Mouse (Mus musculus) left cerebral cortex, postnatal 4 days (tissue): Measurements from ENCODE around the gene Dlgap5. TPM values are rescaled to one million over a fixed set of nuclear protein-coding genes. Genes with fewer than 3 reads are reported as not detected.

Experiments
- DNase-seq: peaks from one replicate; pipeline ENCODE4 v3.0.0-alpha.2; 2022
- intact Hi-C: fragments of 180-260 bp; cut with DNase I; formaldehyde crosslinking; loops from one replicate; pipeline ENCODE4 v1.15.1; 2025
- total RNA-seq, 2 experiments: library from RNA; stranded (reverse); gene quantifications; 2 replicates each; pipeline ENCODE4 v1.2.3; 2021

Dlgap5 gene
- total RNA-seq, 2 experiments from 2014 or later = 4.0 to 4.2 TPM

DNA sequence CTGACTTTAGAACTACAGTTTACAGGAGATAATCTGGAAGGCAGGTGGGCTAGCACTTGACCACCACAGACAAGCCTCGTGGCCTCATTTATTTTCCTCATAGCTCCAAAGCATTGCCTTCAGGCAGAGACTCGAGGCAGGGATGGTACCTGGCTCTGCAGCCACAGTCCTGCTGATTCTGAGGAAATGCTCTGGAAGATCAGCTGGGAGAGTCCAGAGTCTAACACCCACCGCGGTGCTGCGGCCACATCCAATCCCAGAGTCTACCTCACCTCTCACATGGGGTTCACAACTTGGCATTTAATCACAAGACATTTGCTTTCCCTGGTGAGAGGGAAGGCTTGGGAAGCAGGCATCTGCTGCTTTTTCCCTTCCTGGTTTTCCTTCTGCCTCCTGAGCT is 63.3 kb downstream of the Dlgap5 start:
- no peak for DNase-seq
- intact Hi-C loops = no loop called here

DNA sequence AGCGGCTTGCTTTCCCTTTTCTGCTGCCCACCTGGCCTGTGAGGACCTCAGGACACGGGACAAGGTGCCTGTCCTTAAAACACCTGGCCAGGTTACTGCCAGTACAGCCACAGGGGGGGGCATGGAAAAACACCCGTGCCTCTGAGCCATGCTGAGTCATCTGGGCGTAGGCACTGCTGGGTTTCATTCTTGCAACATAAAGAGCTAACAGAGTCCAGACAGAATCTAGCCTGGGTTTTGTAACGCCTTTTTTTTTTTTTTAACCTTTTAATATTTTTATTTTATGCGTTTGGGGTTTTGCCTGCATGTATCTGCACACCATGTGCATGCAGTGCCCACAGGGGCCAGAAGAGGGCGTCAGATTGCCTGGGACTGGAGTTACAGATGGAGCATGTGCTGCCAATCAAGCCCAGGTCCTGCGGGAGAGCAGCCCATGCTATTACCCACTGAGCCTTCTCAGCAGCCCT is 64.1 kb downstream of the Dlgap5 start:
- intact Hi-C loops = no loop called here
- DNase-seq = no peak

GRCm38 (mm10) chr14:47353240-47353639 is 65.0 kb downstream of the Dlgap5 start:
- DNase-seq = no peak
- intact Hi-C loops = no loop called here

DNA sequence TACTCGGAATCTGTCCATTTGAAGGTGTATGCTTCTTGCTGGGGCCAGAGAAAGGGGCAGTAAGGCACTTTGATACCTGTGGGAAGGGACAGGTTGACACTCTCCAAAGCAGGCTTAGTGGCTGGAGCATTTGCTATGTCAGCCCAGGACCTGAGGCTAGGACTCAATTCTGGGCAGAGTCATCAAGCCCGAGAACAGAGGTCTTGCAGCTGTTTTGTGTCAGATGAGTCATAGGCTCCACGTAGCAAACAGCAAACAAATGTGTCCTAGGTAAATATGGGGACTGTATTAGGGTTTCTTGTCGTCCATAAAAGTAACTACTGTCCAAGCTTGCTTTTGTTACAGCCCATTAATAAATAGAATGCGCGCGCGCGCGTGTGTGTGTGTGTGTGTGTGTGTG is 65.9 kb downstream of the Dlgap5 start:
- DNase-seq = no peak

GRCm38 (mm10) chr14:47350974-47351373 is 67.2 kb downstream of the Dlgap5 start:
- no peak for DNase-seq
- intact Hi-C loops = no loop called here

More for the DNA sequence above, 65.9 kb downstream of the Dlgap5 start:
- intact Hi-C loops = no loop called here

GRCm38 (mm10) chr14:47346715-47347114 is 71.5 kb downstream of the Dlgap5 start:
- intact Hi-C loops = no loop called here
- DNase-seq = no peak

- intact Hi-C loops = no loop called here
- DNase-seq = no peak
These were observed 76.4 kb downstream of the Dlgap5 start for GRCm38 (mm10) chr14:47341811-47342291.

- DNase-seq = no peak
- intact Hi-C loops = no loop called here
These were observed 77.8 kb downstream of the Dlgap5 start for GRCm38 (mm10) chr14:47340231-47340925.

Other genes starting within 250 kb of the Dlgap5 start
- gene Gch1, start 229.0 kb downstream of the Dlgap5 start, total RNA-seq = under 1 TPM; 0.74 to 0.83 TPM
- gene Wdhd1, start 141.6 kb downstream of the Dlgap5 start, total RNA-seq = 1 to 10 TPM; 7.3 to 7.7 TPM
- 10 to 100 TPM in 1 of 2 experiments, 1 to 10 TPM in 1; 9.8 to 10.1 TPM for gene Socs4, start 141.5 kb downstream of the Dlgap5 start, total RNA-seq
- 10 to 100 TPM; 94.0 to 94.9 TPM for gene Mapk1ip1l, start 120.1 kb downstream of the Dlgap5 start, total RNA-seq
- gene Lgals3, start 50.7 kb downstream of the Dlgap5 start, total RNA-seq = 1 to 10 TPM; 1.3 to 1.8 TPM
- gene Fbxo34, start 32.0 kb upstream of the Dlgap5 start, total RNA-seq = 10 to 100 TPM; 27.9 to 28.4 TPM
- gene Atg14, start 152.2 kb upstream of the Dlgap5 start, total RNA-seq = 10 to 100 TPM; 14.4 to 14.7 TPM
- 100 to 1,000 TPM; 105 to 119 TPM for gene Ktn1, start 230.0 kb upstream of the Dlgap5 start, total RNA-seq